In the genomic region with DNA sequence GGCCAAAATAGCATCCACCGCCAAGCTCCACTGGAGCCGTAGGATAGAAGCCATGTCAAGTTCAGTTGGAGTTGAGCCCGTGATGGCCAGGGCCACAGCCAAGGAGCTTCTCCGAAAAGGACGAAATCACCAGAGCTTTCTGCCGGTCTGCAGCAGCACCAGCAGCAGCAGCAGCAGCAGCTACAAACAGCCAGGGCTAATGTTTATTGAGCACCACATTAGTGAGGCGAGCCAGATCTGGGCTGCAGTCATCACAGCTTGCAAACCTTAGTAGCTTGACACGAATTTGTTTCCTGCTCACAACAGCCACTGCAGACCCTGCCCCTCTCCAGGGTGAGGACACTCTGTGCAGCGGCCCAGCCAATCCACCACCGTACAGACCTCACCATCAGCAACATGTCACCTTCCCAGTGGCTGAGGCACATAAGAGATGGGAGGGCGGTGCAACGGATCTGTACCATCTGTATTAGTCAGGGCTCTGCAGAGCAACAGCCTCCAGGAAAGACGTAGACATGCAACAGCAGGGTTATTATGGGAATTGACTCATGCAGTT, we compare ENCODE assay signal across 7 mouse cellular contexts.
DNase-seq lines count a peak whose midpoint lies in the region; ATAC-seq lines count a peak whose summit lies in the region.

No protein-coding gene starts in this region.

- no peaks in the 10 kb centered on the region for H3K27me3 ChIP-seq in lung, embryonic 16.5 days (ENCODE audit: control insufficient read depth, insufficient read depth, low read depth, low read length)
- H3K27me3 ChIP-seq in hindbrain, embryonic 12.5 days, result no peaks in the 10 kb centered on the region
- no peaks in the 10 kb centered on the region for H3K27me3 ChIP-seq in stomach, embryonic 15.5 days (replicated peaks)

- no peak overlapping the region for H3K4me3 ChIP-seq in lung, embryonic 16.5 days (ENCODE audit: low read length)
- no peak overlapping the region for H3K4me3 ChIP-seq in hindbrain, embryonic 12.5 days
- no peak overlapping the region for H3K4me3 ChIP-seq in stomach, embryonic 15.5 days (replicated peaks)

- 0 out of 2 replicates have a peak, but pooled peaks cover 2% of the 10 kb centered on the region for H3K4me1 ChIP-seq in lung, embryonic 16.5 days (replicated peaks; ENCODE audit: control insufficient read depth, insufficient read depth, low read length)
- H3K4me1 ChIP-seq in hindbrain, embryonic 12.5 days, result peaks cover 34% of the 10 kb centered on the region
- H3K4me1 ChIP-seq in stomach, embryonic 15.5 days, result no peaks in the 10 kb centered on the region

- 46% methylated on average over 13 of the region's 13 CpGs for WGBS in lung, embryonic 16.5 days
- 76% methylated on average over 13 of the region's 13 CpGs for WGBS in hindbrain, embryonic 12.5 days
- 43% methylated on average over 13 of the region's 13 CpGs for WGBS in stomach, embryonic 15.5 days

- no peak overlapping the region for H3K4me2 ChIP-seq in lung, embryonic 16.5 days (ENCODE audit: low read depth, low read length)
- H3K4me2 ChIP-seq in hindbrain, embryonic 12.5 days (replicated peaks), result no peak overlapping the region
- no peak overlapping the region for H3K4me2 ChIP-seq in stomach, embryonic 15.5 days

- H3K9me3 ChIP-seq in lung, embryonic 16.5 days (ENCODE audit: control insufficient read depth, low read length), result no peaks in the 10 kb centered on the region
- H3K9me3 ChIP-seq in hindbrain, embryonic 12.5 days (replicated peaks), result no peaks in the 10 kb centered on the region
- H3K9me3 ChIP-seq in stomach, embryonic 15.5 days, result no peaks in the 10 kb centered on the region

- H3K27ac ChIP-seq in lung, embryonic 16.5 days (ENCODE audit: low read length), result peak overlapping the region; percentile 60; the same call in 1 of the 2 replicates
- peak overlapping the region; percentile 40; the same call in 1 of the 2 replicates for H3K27ac ChIP-seq in hindbrain, embryonic 12.5 days
- peak overlapping the region; percentile 78 for H3K27ac ChIP-seq in stomach, embryonic 15.5 days

- no peak for DNase-seq in lung, postnatal 25 days (ENCODE audit: low spot score)
- DNase-seq in left cerebral cortex, adult 9 months (ENCODE audit: low spot score in 2 of 2), result peak; percentile 54 to 62
- DNase-seq in embryo, embryonic 10 days (ENCODE audit: low spot score), result no peak
- no peak for DNase-seq in ovary, postnatal 14 days (ENCODE audit: low spot score)

- H3K36me3 ChIP-seq in lung, embryonic 16.5 days (ENCODE audit: control insufficient read depth, insufficient read depth, low read length), result no peaks in the 10 kb centered on the region
- no peaks in the 10 kb centered on the region for H3K36me3 ChIP-seq in hindbrain, embryonic 12.5 days
- no peaks in the 10 kb centered on the region for H3K36me3 ChIP-seq in stomach, embryonic 15.5 days

- peak; percentile 80 for ATAC-seq in lung, embryonic 16.5 days (ENCODE audit: low read depth)
- ATAC-seq in hindbrain, embryonic 12.5 days (ENCODE audit: low FRiP score), result no peak
- ATAC-seq in stomach, embryonic 15.5 days (ENCODE audit: insufficient read depth, low FRiP score, low read depth), result no peak

- H3K9ac ChIP-seq in lung, embryonic 16.5 days (ENCODE audit: low read length), result no peak overlapping the region
- H3K9ac ChIP-seq in hindbrain, embryonic 12.5 days, result no peak overlapping the region
- no peak overlapping the region for H3K9ac ChIP-seq in stomach, embryonic 15.5 days

Comparison
In these comparisons a context has a peak if more than half of its experiments do, and no peak if none do; other contexts are left out.
1. DNase-seq: peak in left cerebral cortex, adult 9 months (2 of 2); none in lung, postnatal 25 days (single experiment), embryo, embryonic 10 days (single experiment) and ovary, postnatal 14 days (single experiment).
2. Peak in every context shown above with its lines, with median percentiles within 50 percentile points of each other: H3K27ac ChIP-seq.